ENCODE assay signal across 11 mouse cellular contexts in genomic region chr16:37728674-37729073, GRCm38 (mm10). TPM values are rescaled to one million over a fixed set of nuclear protein-coding genes. Genes with fewer than 3 reads are reported as not detected.
DNase-seq lines count a peak whose midpoint lies in the region; ATAC-seq lines count a peak whose summit lies in the region.
"Had no signal": no experiment of that assay in that cellular context is flagged by ENCODE, and none has a peak within 500 bp of the region (broad histone marks: within the 10 kb centered on the region; RNA-seq: fewer than 3 reads in every experiment).

No protein-coding gene starts in this region.

- no peak overlapping the region for H3K4me2 ChIP-seq in limb, embryonic 11.5 days (ENCODE audit: low read depth, severe bottlenecking)
- no peak overlapping the region for H3K4me2 ChIP-seq in heart, embryonic 15.5 days

- no peak overlapping the region for H3K4me3 ChIP-seq in limb, embryonic 11.5 days (ENCODE audit: low read depth, low read length)
- no peak overlapping the region for H3K4me3 ChIP-seq in limb, embryonic 10.5 days
- no peak overlapping the region for H3K4me3 ChIP-seq in heart, embryonic 15.5 days

- DNase-seq in limb, embryonic 11.5 days (ENCODE audit: low spot score), result peak; percentile 4
- no peak for DNase-seq in limb, embryonic 10.5 days (ENCODE audit: low spot score)
- DNase-seq in brain, adult 2 months (ENCODE audit: low read depth, low spot score), result peak; percentile 44
- DNase-seq in lung, postnatal 25 days (ENCODE audit: low spot score), result peak; percentile 63
- DNase-seq in frontal cortex, postnatal 25 days (ENCODE audit: low spot score in 2 of 2), result no peak
- DNase-seq in left cerebral cortex, postnatal 4 days, result no peak
- DNase-seq: kidney, adult 18-20 months; spleen, adult 18-20 months; thymus, postnatal 4 days had no signal

- H3K9ac ChIP-seq in limb, embryonic 11.5 days (ENCODE audit: low read length), result no peak overlapping the region
- H3K9ac ChIP-seq in heart, embryonic 15.5 days, result no peak overlapping the region

- H3K4me1 ChIP-seq in limb, embryonic 11.5 days (ENCODE audit: control insufficient read depth, insufficient read depth, low read length), result 0 out of 2 replicates have a peak, but pooled peaks cover 9% of the 10 kb centered on the region
- H3K4me1 ChIP-seq in limb, embryonic 10.5 days, result peaks cover 25% of the 10 kb centered on the region
- H3K4me1 ChIP-seq in heart, embryonic 15.5 days (replicated peaks), result peaks cover 38% of the 10 kb centered on the region

- WGBS in limb, embryonic 11.5 days, result 85% methylated on average over 1 of the region's 1 CpGs
- 88% methylated on average over 1 of the region's 1 CpGs for WGBS in limb, embryonic 10.5 days
- 25% methylated on average over 1 of the region's 1 CpGs for WGBS in heart, embryonic 15.5 days

- H3K36me3 ChIP-seq in limb, embryonic 11.5 days (ENCODE audit: control insufficient read depth, insufficient read depth, low read length), result no peaks in the 10 kb centered on the region
- no peaks in the 10 kb centered on the region for H3K36me3 ChIP-seq in limb, embryonic 10.5 days
- H3K36me3 ChIP-seq in heart, embryonic 15.5 days, result no peaks in the 10 kb centered on the region

- no peak for ATAC-seq in limb, embryonic 11.5 days (ENCODE audit: insufficient number of reproducible peaks, low FRiP score, low TSS enrichment, low read depth)
- peak; percentile 39; the same call in 1 of the 2 replicates for ATAC-seq in heart, embryonic 15.5 days (replicated peaks; ENCODE audit: insufficient number of reproducible peaks, insufficient read depth, low FRiP score, low read depth)
- ATAC-seq in activated CD4-positive, CD25-positive, alpha-beta regulatory T cell, adult 4 months, result no peak

- intact Hi-C loops in left cerebral cortex, postnatal 4 days (cut with DNase I), result no loop called here

- no peaks in the 10 kb centered on the region for H3K9me3 ChIP-seq in limb, embryonic 11.5 days (ENCODE audit: control insufficient read depth, low read length)
- H3K9me3 ChIP-seq in limb, embryonic 10.5 days (replicated peaks), result no peaks in the 10 kb centered on the region
- H3K9me3 ChIP-seq in heart, embryonic 15.5 days (replicated peaks), result no peaks in the 10 kb centered on the region

- no peaks in the 10 kb centered on the region for H3K27me3 ChIP-seq in limb, embryonic 11.5 days (ENCODE audit: control insufficient read depth, insufficient read depth, low read length)
- H3K27me3 ChIP-seq in limb, embryonic 10.5 days (ENCODE audit: low read depth, poor library complexity, severe bottlenecking), result no peaks in the 10 kb centered on the region
- no peaks in the 10 kb centered on the region for H3K27me3 ChIP-seq in heart, embryonic 15.5 days

- H3K27ac ChIP-seq in limb, embryonic 11.5 days (replicated peaks; ENCODE audit: low read depth, low read length), result no peak overlapping the region
- no peak overlapping the region for H3K27ac ChIP-seq in limb, embryonic 10.5 days
- peak overlapping the region; percentile 85 for H3K27ac ChIP-seq in heart, embryonic 15.5 days

RNA-seq across cellular contexts. Expression of gene Fstl1, which starts 48.0 kb away (rescaled TPM):
- polyA plus RNA-seq in limb, embryonic 11.5 days (2014; fragmentation: Nextera tagmentation; extraction: Ambion mirVana), result 268 and 273 TPM in 2 replicates
- 160 and 215 TPM in 2 replicates for polyA plus RNA-seq in limb, embryonic 10.5 days (2016; fragmentation: Nextera tagmentation; extraction: Ambion mirVana)
- polyA plus RNA-seq in heart, embryonic 15.5 days (2015; fragmentation: Nextera tagmentation; extraction: Ambion mirVana), result 468 and 518 TPM in 2 replicates
- 10 to 100 TPM; 66.2 to 75.2 TPM for total RNA-seq in left cerebral cortex, postnatal 4 days (2021)
- polyA plus RNA-seq in activated CD4-positive, CD25-positive, alpha-beta regulatory T cell, adult 4 months (2017; shearing (Covaris generic)), result under 1 TPM in 1 of 2 experiments, not detected in 1; 0.62 TPM

Comparison
In these comparisons a context has a peak if more than half of its experiments do, and no peak if none do; other contexts are left out.
1. DNase-seq: peak in limb, embryonic 11.5 days (single experiment), brain, adult 2 months (single experiment) and lung, postnatal 25 days (single experiment); none in limb, embryonic 10.5 days (single experiment), frontal cortex, postnatal 25 days (0 of 2) and left cerebral cortex, postnatal 4 days (single experiment).
2. RNA of gene Fstl1, which starts 48.0 kb away (polyA plus RNA-seq): 468 to 518 TPM in heart, embryonic 15.5 days, 268 to 273 TPM in limb, embryonic 11.5 days and 160 to 215 TPM in limb, embryonic 10.5 days; 0.62 TPM in activated CD4-positive, CD25-positive, alpha-beta regulatory T cell, adult 4 months; every median in the first group is over 10 times any median in the second.